Mouse (Mus musculus) erythroblast, embryonic 14.5 days (primary cell): ENCODE results near the gene Itsn1.

Experiments used
- GATA1 ChIP-seq: IDR thresholded peaks from 2 replicates; pipeline ENCODE4 v1.6.1; 2012; ENCODE audit warnings: low read length, inconsistent platforms, mixed read lengths
- TAL1 ChIP-seq: IDR thresholded peaks from 3 replicates; pipeline ENCODE4 v1.6.1; 2012; ENCODE audit warnings: low read length, inconsistent platforms, mixed read lengths

DNA sequence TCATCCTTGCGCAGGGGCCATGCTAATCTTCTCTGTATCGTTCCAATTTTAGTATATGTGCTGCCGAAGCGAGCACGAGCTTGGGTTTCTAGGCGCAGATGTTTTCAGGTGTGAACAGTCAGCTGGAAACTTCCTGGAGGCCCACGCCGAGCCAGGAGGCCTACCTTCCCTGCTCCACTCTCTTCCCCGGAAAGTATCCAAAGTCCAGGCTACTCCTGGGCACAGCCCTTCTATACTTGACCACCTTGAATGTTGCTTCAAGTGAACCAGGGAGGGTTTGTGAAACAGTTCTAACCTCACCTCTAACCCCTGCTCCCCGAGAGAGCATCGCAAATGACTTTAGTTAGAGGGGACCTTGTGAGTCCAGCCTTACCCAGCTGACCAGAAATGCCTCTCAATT, 192.3 kb downstream of the Itsn1 start:
- TF ChIP-seq TAL1 (no peak), GATA1 (no peak)
